Mouse (Mus musculus): ENCODE results near the gene Ephx1. TPM values are rescaled to one million over a fixed set of nuclear protein-coding genes. Genes with fewer than 3 reads are reported as not detected.

Gene Ephx1
- 402 TPM for polyA plus RNA-seq (2017; shearing (Covaris generic))

DNA sequence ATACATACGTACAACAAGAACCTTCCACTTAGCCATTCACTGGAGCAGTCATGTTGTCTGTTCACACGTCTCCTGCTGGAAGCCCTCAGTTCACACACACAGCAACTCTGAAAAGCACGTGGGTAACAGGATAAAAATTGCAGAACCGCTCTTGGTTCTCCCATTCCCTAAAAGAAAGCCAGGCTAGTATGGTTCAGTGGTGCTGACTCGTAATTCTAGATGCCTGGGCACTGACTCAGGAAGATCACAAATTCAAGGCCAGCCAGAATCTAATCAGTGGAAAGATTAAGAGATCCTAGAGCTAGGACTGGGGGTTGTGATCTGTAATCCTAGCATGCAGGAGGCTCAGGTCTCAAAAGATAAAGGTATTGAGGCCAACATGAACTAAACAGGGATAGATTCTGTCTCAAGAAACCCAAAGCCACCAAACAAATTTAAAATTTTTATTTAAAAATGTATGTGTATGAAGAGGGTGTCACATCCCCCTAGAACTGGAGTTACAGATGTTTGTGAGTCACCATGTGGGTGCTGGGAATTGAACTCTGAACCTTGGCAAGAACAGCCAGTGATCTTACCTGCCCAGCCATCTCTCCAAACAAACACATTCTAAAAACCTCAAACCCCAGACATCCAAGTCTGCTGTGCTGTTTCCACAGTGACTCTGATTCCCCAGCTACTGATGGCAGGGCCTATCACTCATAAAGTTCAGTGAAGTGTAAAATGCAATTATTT is at the start of gene Ephx1:
Gene Ephx1, minus strand, starts transcription at position 149 of the 732 bp plus-strand sequence.

GRCm38 (mm10) chr1:181050937-181051336 is 30.2 kb upstream of the Ephx1 start, which contains the start of gene 9130409I23Rik:
Gene 9130409I23Rik, plus strand, starts transcription at chr1:181051237.

DNA sequence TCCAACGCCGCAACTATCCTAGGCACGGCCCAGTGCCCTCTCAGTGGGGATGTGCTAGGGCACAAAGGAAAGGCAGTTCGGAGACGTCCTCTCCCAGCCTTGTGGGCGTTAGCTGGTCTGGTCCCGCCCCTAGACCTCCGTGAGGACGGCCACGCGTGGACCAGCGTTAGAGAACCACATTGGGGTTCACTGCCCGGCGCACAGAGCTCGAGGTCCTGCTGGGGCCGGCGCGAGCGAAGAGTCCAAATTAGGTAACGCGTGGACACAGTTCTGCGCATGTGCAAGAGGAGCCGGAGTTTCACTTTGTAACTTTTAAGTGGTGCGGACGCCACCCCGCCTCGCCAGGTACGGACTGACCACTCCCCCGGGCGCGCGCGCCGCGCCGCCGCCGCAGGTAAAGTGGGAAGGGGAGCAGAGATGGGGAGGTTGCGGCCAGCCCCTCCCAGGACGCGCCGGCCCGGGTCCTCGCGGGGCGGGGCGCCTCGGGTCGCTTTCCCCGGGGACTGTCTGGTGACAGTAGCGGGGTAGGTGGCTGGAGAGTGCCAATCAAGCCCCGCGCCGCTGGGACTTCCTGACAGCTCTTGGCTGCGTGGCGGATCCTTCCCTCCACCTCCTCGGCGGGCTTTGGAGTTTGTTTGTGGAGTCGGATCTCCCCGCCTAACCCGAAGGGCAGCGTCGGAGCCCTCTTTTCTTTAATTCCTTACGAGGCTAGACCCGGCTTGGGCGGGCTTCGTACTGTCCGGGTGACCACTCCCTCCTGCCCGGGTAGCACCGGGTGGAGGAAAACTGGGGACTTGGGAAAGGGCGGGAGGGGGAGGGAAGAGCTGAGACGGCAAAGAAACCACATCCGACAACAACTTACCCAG is 78.3 kb downstream of the Ephx1 start, which contains the start of gene Tmem63a:
Gene Tmem63a, plus strand, starts transcription at position 179 of the 866 bp plus-strand sequence.

GRCm38 (mm10) chr1:180934467-180935419 is 86.0 kb downstream of the Ephx1 start, which contains the start of gene Lefty1:
Gene Lefty1, plus strand, starts transcription at chr1:180935022.

Other genes starting within 250 kb of the Ephx1 start
- 1,148 TPM for gene H3f3a, start 207.0 kb downstream of the Ephx1 start, polyA plus RNA-seq (2017; shearing (Covaris generic))
- gene Sde2, start 169.8 kb downstream of the Ephx1 start, polyA plus RNA-seq (2017; shearing (Covaris generic)) = 54.9 TPM
- gene Lefty2, start 127.8 kb downstream of the Ephx1 start, polyA plus RNA-seq (2017; shearing (Covaris generic)) = not detected
- gene Pycr2, start 116.6 kb downstream of the Ephx1 start, polyA plus RNA-seq (2017; shearing (Covaris generic)) = 117 TPM
- gene Lefty1, start 85.9 kb downstream of the Ephx1 start, polyA plus RNA-seq (2017; shearing (Covaris generic)) = 0.35 TPM
- 61.5 TPM for gene Tmem63a, start 78.6 kb downstream of the Ephx1 start, polyA plus RNA-seq (2017; shearing (Covaris generic))
- gene 9130409I23Rik, start 30.3 kb upstream of the Ephx1 start, polyA plus RNA-seq (2017; shearing (Covaris generic)) = not detected
- 30.7 TPM for gene Nvl, start 123.3 kb upstream of the Ephx1 start, polyA plus RNA-seq (2017; shearing (Covaris generic))
- 87.0 TPM for gene Cnih4, start 123.8 kb upstream of the Ephx1 start, polyA plus RNA-seq (2017; shearing (Covaris generic))
- gene Wdr26, start 191.1 kb upstream of the Ephx1 start, polyA plus RNA-seq (2017; shearing (Covaris generic)) = 20.3 TPM